In genomic region chr3:94362138-94362537, GRCm38 (mm10) we compare ENCODE assay signal across 10 mouse cellular contexts. TPM values are rescaled to one million over a fixed set of nuclear protein-coding genes. Genes with fewer than 3 reads are reported as not detected.
DNase-seq lines count a peak whose midpoint lies in the region; ATAC-seq lines count a peak whose summit lies in the region.
"Had no signal": no experiment of that assay in that cellular context is flagged by ENCODE, and none has a peak within 500 bp of the region (broad histone marks: within the 10 kb centered on the region; RNA-seq: fewer than 3 reads in every experiment).

Gene C2cd4d (plus strand): TSS chr3:94362438.

- WGBS in heart, embryonic 15.5 days, result 62% methylated on average over 7 of the region's 7 CpGs
- 17% methylated on average over 7 of the region's 7 CpGs for WGBS in embryonic facial prominence, embryonic 11.5 days
- 34% methylated on average over 7 of the region's 7 CpGs for WGBS in hindbrain, embryonic 16.5 days
- 18% methylated on average over 7 of the region's 7 CpGs for WGBS in midbrain, embryonic 14.5 days

- no peak for DNase-seq in heart, postnatal 4 days
- peak; percentile 12 for DNase-seq in embryonic facial prominence, embryonic 11.5 days (ENCODE audit: low spot score)
- DNase-seq in midbrain, embryonic 14.5 days, result no peak
- no peak for DNase-seq in layer of hippocampus, adult 9-10 months (ENCODE audit: low spot score)
- no peak for DNase-seq in layer of hippocampus, postnatal 36 days
- no peak for DNase-seq in layer of hippocampus, postnatal 25 days (ENCODE audit: extremely low spot score in 1 of 2, low spot score in 1 of 2)
- DNase-seq: gastrocnemius, postnatal 25 days; thymus, postnatal 25 days had no signal

- peak within 1 kb of the TSS; percentile 97 for H3K4me2 ChIP-seq in heart, embryonic 15.5 days
- H3K4me2 ChIP-seq in embryonic facial prominence, embryonic 11.5 days (ENCODE audit: low read depth, low read length), result peak within 1 kb of the TSS; percentile 95
- H3K4me2 ChIP-seq in hindbrain, embryonic 16.5 days (ENCODE audit: low read length), result peak within 1 kb of the TSS; percentile 95
- peak within 1 kb of the TSS; percentile 85 for H3K4me2 ChIP-seq in midbrain, embryonic 14.5 days (ENCODE audit: low read length)

- H3K9me3 ChIP-seq in heart, embryonic 15.5 days (replicated peaks), result no peaks in the 10 kb centered on the region
- H3K9me3 ChIP-seq in embryonic facial prominence, embryonic 11.5 days (replicated peaks; ENCODE audit: control insufficient read depth, low read length), result no peaks in the 10 kb centered on the region
- no peaks in the 10 kb centered on the region for H3K9me3 ChIP-seq in hindbrain, embryonic 16.5 days (ENCODE audit: control insufficient read depth, low read length)
- no peaks in the 10 kb centered on the region for H3K9me3 ChIP-seq in midbrain, embryonic 14.5 days (ENCODE audit: control insufficient read depth, low read length)

- H3K36me3 ChIP-seq in heart, embryonic 15.5 days, result no peaks in the 10 kb centered on the region
- no peaks in the 10 kb centered on the region for H3K36me3 ChIP-seq in embryonic facial prominence, embryonic 11.5 days (replicated peaks; ENCODE audit: control insufficient read depth, insufficient read depth, low read depth, low read length)
- H3K36me3 ChIP-seq in hindbrain, embryonic 16.5 days (ENCODE audit: control insufficient read depth, insufficient read depth, low read length), result no peaks in the 10 kb centered on the region
- H3K36me3 ChIP-seq in midbrain, embryonic 14.5 days (ENCODE audit: control insufficient read depth, insufficient read depth, low read length), result no peaks in the 10 kb centered on the region

- peaks cover 44% of the 10 kb centered on the region for H3K27me3 ChIP-seq in heart, embryonic 15.5 days
- H3K27me3 ChIP-seq in embryonic facial prominence, embryonic 11.5 days (ENCODE audit: control insufficient read depth, insufficient read depth, low read length), result peaks cover 20% of the 10 kb centered on the region
- H3K27me3 ChIP-seq in hindbrain, embryonic 16.5 days (replicated peaks; ENCODE audit: control insufficient read depth, insufficient read depth, low read length), result peaks cover 5% of the 10 kb centered on the region
- 0 out of 2 replicates have a peak, but pooled peaks cover 7% of the 10 kb centered on the region for H3K27me3 ChIP-seq in midbrain, embryonic 14.5 days (ENCODE audit: control insufficient read depth, insufficient read depth, low read length)

- peaks cover 11% of the 10 kb centered on the region for H3K4me1 ChIP-seq in heart, embryonic 15.5 days (replicated peaks)
- H3K4me1 ChIP-seq in embryonic facial prominence, embryonic 11.5 days (ENCODE audit: control insufficient read depth, insufficient read depth, low read length), result no peaks in the 10 kb centered on the region; the same call in none of the 2 replicates
- peaks cover 11% of the 10 kb centered on the region; the same call in 1 of the 2 replicates for H3K4me1 ChIP-seq in hindbrain, embryonic 16.5 days (ENCODE audit: control insufficient read depth, insufficient read depth, low read depth, low read length)
- H3K4me1 ChIP-seq in midbrain, embryonic 14.5 days (ENCODE audit: control insufficient read depth, insufficient read depth, low read length), result 0 out of 2 replicates have a peak, but pooled peaks cover 4% of the 10 kb centered on the region

- no peak within 1 kb of the TSS for H3K27ac ChIP-seq in heart, embryonic 15.5 days
- H3K27ac ChIP-seq in embryonic facial prominence, embryonic 11.5 days (replicated peaks; ENCODE audit: low read depth, low read length), result no peak within 1 kb of the TSS
- no peak within 1 kb of the TSS; the same call in 1 of the 2 replicates for H3K27ac ChIP-seq in hindbrain, embryonic 16.5 days (ENCODE audit: low read depth, low read length)
- no peak within 1 kb of the TSS for H3K27ac ChIP-seq in midbrain, embryonic 14.5 days (replicated peaks; ENCODE audit: low read depth, low read length)

- ATAC-seq in heart, embryonic 15.5 days (replicated peaks; ENCODE audit: insufficient number of reproducible peaks, insufficient read depth, low FRiP score, low read depth), result no peak
- ATAC-seq in embryonic facial prominence, embryonic 11.5 days (replicated peaks; ENCODE audit: insufficient number of reproducible peaks, low FRiP score, low TSS enrichment, low read depth), result no peak
- ATAC-seq in hindbrain, embryonic 16.5 days, result no peak
- ATAC-seq in midbrain, embryonic 14.5 days (ENCODE audit: low FRiP score, low TSS enrichment), result no peak

- H3K4me3 ChIP-seq in heart, embryonic 15.5 days, result peak within 1 kb of the TSS; percentile 58
- peak within 1 kb of the TSS; percentile 51 for H3K4me3 ChIP-seq in embryonic facial prominence, embryonic 11.5 days (ENCODE audit: low read depth, low read length)
- H3K4me3 ChIP-seq in hindbrain, embryonic 16.5 days (ENCODE audit: low read length), result peak within 1 kb of the TSS; percentile 64
- H3K4me3 ChIP-seq in midbrain, embryonic 14.5 days (replicated peaks; ENCODE audit: low read depth, low read length), result peak within 1 kb of the TSS; percentile 53

- peak within 1 kb of the TSS; percentile 57 for H3K9ac ChIP-seq in heart, embryonic 15.5 days
- peak within 1 kb of the TSS; percentile 81 for H3K9ac ChIP-seq in embryonic facial prominence, embryonic 11.5 days (replicated peaks; ENCODE audit: low read length)
- peak within 1 kb of the TSS; percentile 91 for H3K9ac ChIP-seq in hindbrain, embryonic 16.5 days (ENCODE audit: low read depth, low read length)
- peak within 1 kb of the TSS; percentile 80 for H3K9ac ChIP-seq in midbrain, embryonic 14.5 days (replicated peaks; ENCODE audit: low read length)

RNA-seq across cellular contexts. Expression of gene C2cd4d, which starts in this region (rescaled TPM):
- 0.19 and 0.70 TPM in 2 replicates for polyA plus RNA-seq in heart, embryonic 15.5 days (2015; fragmentation: Nextera tagmentation; extraction: Ambion mirVana)
- not detected for total RNA-seq in heart, postnatal 4 days (2021)
- 0.88 and 0.89 TPM in 2 replicates for polyA plus RNA-seq in embryonic facial prominence, embryonic 11.5 days (2014; fragmentation: Nextera tagmentation; extraction: Ambion mirVana)
- 1.6 and 1.8 TPM in 2 replicates for polyA plus RNA-seq in hindbrain, embryonic 16.5 days (2015; fragmentation: Nextera tagmentation; extraction: Ambion mirVana)
- polyA plus RNA-seq in midbrain, embryonic 14.5 days (2014; fragmentation: Nextera tagmentation; extraction: Ambion mirVana), result 2.6 and 3.1 TPM in 2 replicates
- total RNA-seq in layer of hippocampus, postnatal 36 days (2021), result not detected
- total RNA-seq in layer of hippocampus, postnatal 25 days (2021), result under 1 TPM; 0.54 to 0.56 TPM
- total RNA-seq: gastrocnemius, postnatal 25 days had no signal

Comparison
In these comparisons a context has a peak if more than half of its experiments do, and no peak if none do; other contexts are left out.
1. Peak in DNase-seq, H3K4me3 ChIP-seq, H3K9ac ChIP-seq and H3K4me2 ChIP-seq in embryonic facial prominence, embryonic 11.5 days; RNA of the gene not detected or under 1 TPM.